Mouse (Mus musculus) liver, embryonic 14.5 days (tissue): ENCODE results near the gene Pde4d. TPM values are rescaled to one million over a fixed set of nuclear protein-coding genes. Genes with fewer than 3 reads are reported as not detected.

Experiments used
- ATAC-seq: fragments of 200-750 bp; cut with Nextera tagmentation; 2 replicates; pipeline ENCODE4 v1.8.0; 2017; ENCODE audit warnings: moderate number of reproducible peaks, mild to moderate bottlenecking, moderate library complexity; ENCODE audit not compliant: insufficient read depth
- DNase-seq, 3 experiments: peaks; one replicate each; pipeline ENCODE4 v3.0.0-alpha.2; 2012 to 2013; ENCODE audit warnings: low read depth in 3 of 3, low spot score in 3 of 3
- H3K27ac ChIP-seq: fragments of 300-500 bp; sonication (generic); 2 replicates; pipeline ENCODE4 v1.5.1; 2014; ENCODE audit warnings: moderate library complexity, mild to moderate bottlenecking, control low read depth, inconsistent platforms
- H3K27me3 ChIP-seq: fragments of 300-500 bp; sonication (generic); 2 replicates; pipeline ENCODE4 v1.6.1; 2014; ENCODE audit warnings: mild to moderate bottlenecking, low read length, moderate library complexity; ENCODE audit not compliant: control insufficient read depth, insufficient read depth
- H3K36me3 ChIP-seq: fragments of 300-500 bp; sonication (generic); replicated peaks from 2 replicates; pipeline ENCODE4 v1.6.1; 2014; ENCODE audit warnings: low read depth; ENCODE audit not compliant: control insufficient read depth, insufficient read depth
- H3K4me1 ChIP-seq, 2 experiments: fragments of 200-500 bp in 1 of 2; fragments of 300-500 bp in 1 of 2; sonication (generic) in 1 of 2; replicated peaks; 2 replicates each; pipeline ENCODE4 v1.6.1; 2012 to 2014; ENCODE audit warnings: antibody characterized with exemption in 1 of 2, inconsistent platforms in 1 of 2, low read length in 1 of 2; ENCODE audit not compliant: control insufficient read depth in 2 of 2, insufficient read depth in 2 of 2
- H3K4me2 ChIP-seq: fragments of 300-500 bp; sonication (generic); 2 replicates; pipeline ENCODE4 v1.6.1; 2014; ENCODE audit warnings: low read depth, mild to moderate bottlenecking, control low read depth, moderate library complexity
- H3K4me3 ChIP-seq, 2 experiments: fragments of 200-500 bp in 1 of 2; fragments of 300-500 bp in 1 of 2; sonication (generic) in 1 of 2; 2 replicates each; pipeline ENCODE4 v1.5.1; 2012 to 2014; ENCODE audit warnings: low read depth in 2 of 2, low read length in 2 of 2, mild to moderate bottlenecking in 2 of 2, control low read depth in 1 of 2, inconsistent platforms in 1 of 2, moderate library complexity in 1 of 2; ENCODE audit not compliant: insufficient read depth in 1 of 2
- H3K9ac ChIP-seq: fragments of 300-500 bp; sonication (generic); replicated peaks from 2 replicates; pipeline ENCODE4 v1.6.1; 2014; ENCODE audit warnings: mild to moderate bottlenecking, control low read depth, moderate library complexity
- H3K9me3 ChIP-seq: fragments of 300-500 bp; sonication (generic); 2 replicates; pipeline ENCODE4 v1.6.1; 2016; ENCODE audit warnings: low read length, mixed read lengths; ENCODE audit not compliant: control insufficient read depth
- CTCF ChIP-seq: IDR thresholded peaks from 2 replicates; pipeline ENCODE4 v1.5.1; 2016; ENCODE audit warnings: antibody characterized with exemption, low read depth, control low read depth
- EP300 ChIP-seq: IDR thresholded peaks from 2 replicates; pipeline ENCODE4 v1.6.1; 2016; ENCODE audit warnings: antibody characterized with exemption, low read depth
- WGBS: fragments of 180-500 bp; shearing (Covaris S2); extraction: QIAGEN DNeasy Blood & Tissue Kit; methylation state at CpG from one replicate; pipeline ENCODE4 v1.1.7; 2014; ENCODE audit not compliant: insufficient replicate concordance; 5-methylcytosine and 5-hydroxymethylcytosine counted together
- polyA plus RNA-seq, 2 experiments: library from polyadenylated mRNA; depleted of rRNA in 1 of 2; stranded (reverse) in 1 of 2; unstranded in 1 of 2; fragments of >200 nt; fragmentation: Nextera tagmentation in 1 of 2; extraction: Ambion mirVana in 1 of 2; gene quantifications; 2 replicates each; pipeline versions ENCODE4 v1.2.1 to v1.2.3; 2012 to 2014

Pde4d gene
- polyA plus RNA-seq, 2 experiments, result 4.9 to 8.6 TPM

GRCm38 (mm10) chr13:108435687-108436086 lies 14.1 kb upstream of the Pde4d start:
- Histone ChIP-seq H3K27me3 (no peaks in the 10 kb centered on the region), H3K4me3 (no peak overlapping the region), H3K9me3 (no peaks in the 10 kb centered on the region), H3K36me3 (no peaks in the 10 kb centered on the region), H3K4me1 (no peaks in the 10 kb centered on the region), H3K9ac (no peak overlapping the region), H3K27ac (no peak overlapping the region), H3K4me2 (no peak overlapping the region)
- no peak for TF ChIP-seq EP300
- DNase-seq, result no peak
- ATAC-seq, result no peak

GRCm38 (mm10) chr13:108437424-108437823 lies 12.3 kb upstream of the Pde4d start:
- TF ChIP-seq CTCF, result no peak
- H3K4me3 ChIP-seq, result no peak overlapping the region
- no peak overlapping the region for H3K9ac ChIP-seq
- H3K9me3 ChIP-seq, result no peaks in the 10 kb centered on the region
- no peak overlapping the region for H3K4me2 ChIP-seq
- no peaks in the 10 kb centered on the region for H3K36me3 ChIP-seq
- no peaks in the 10 kb centered on the region for H3K27me3 ChIP-seq
- no peak overlapping the region for H3K27ac ChIP-seq
- ATAC-seq (no peak), DNase-seq (no peak)
- H3K4me1 ChIP-seq, result no peaks in the 10 kb centered on the region
- WGBS, result 59% methylated on average over 2 of the region's 2 CpGs

GRCm38 (mm10) chr13:108439012-108439411 lies 10.7 kb upstream of the Pde4d start:
- no peak for DNase-seq
- Histone ChIP-seq H3K27ac (no peak overlapping the region), H3K4me3 (no peak overlapping the region), H3K9me3 (no peaks in the 10 kb centered on the region), H3K4me1 (no peaks in the 10 kb centered on the region), H3K27me3 (no peaks in the 10 kb centered on the region), H3K36me3 (no peaks in the 10 kb centered on the region), H3K9ac (no peak overlapping the region), H3K4me2 (no peak overlapping the region)
- ATAC-seq, result no peak
- 67% methylated on average over 1 of the region's 1 CpGs for WGBS
- TF ChIP-seq EP300 (no peak), CTCF (no peak)

- H3K4me2 ChIP-seq, result 0 out of 2 replicates have a peak overlapping the region, but pooled peaks have one; percentile 8
- TF ChIP-seq CTCF, result no peak
- TF ChIP-seq EP300, result no peak
- H3K27ac ChIP-seq, result no peak overlapping the region
- H3K27me3 ChIP-seq, result no peaks in the 10 kb centered on the region
- no peak overlapping the region for H3K4me3 ChIP-seq
- 50% methylated on average over 11 of the region's 11 CpGs for WGBS
- peaks cover 0 to 9% of the 10 kb centered on the region in 2 experiments; a peak in 2 of 4 replicates for H3K4me1 ChIP-seq
- no peak for ATAC-seq
- DNase-seq, result no peak
- no peak overlapping the region for H3K9ac ChIP-seq
- H3K9me3 ChIP-seq, result no peaks in the 10 kb centered on the region
- no peaks in the 10 kb centered on the region for H3K36me3 ChIP-seq
These were observed 1.3 kb upstream of the Pde4d start for GRCm38 (mm10) chr13:108448348-108448931.

- Histone ChIP-seq H3K27me3 (no peaks in the 10 kb centered on the region), H3K4me3 (no peak overlapping the region), H3K4me2 (no peak overlapping the region), H3K4me1 (peaks cover 0 to 9% of the 10 kb centered on the region in 2 experiments; a peak in 2 of 4 replicates), H3K36me3 (no peaks in the 10 kb centered on the region), H3K27ac (no peak overlapping the region), H3K9me3 (no peaks in the 10 kb centered on the region), H3K9ac (no peak overlapping the region)
- WGBS, result 40% methylated on average over 2 of the region's 2 CpGs
- DNase-seq (no peak), ATAC-seq (no peak)
- no peak for TF ChIP-seq EP300
- TF ChIP-seq CTCF, result no peak
These were observed 1.4 kb downstream of the Pde4d start for GRCm38 (mm10) chr13:108451122-108451521.
